Mouse (Mus musculus) ovary, postnatal 36 days (tissue): ENCODE data around the gene Nxpe5.
A peak's percentile ranks its signal among the peaks of the same experiment; 100 is the strongest.

Source experiments
- DNase-seq: peaks from one replicate; pipeline ENCODE4 v3.0.0; 2022; ENCODE audit warnings: low spot score, mixed read lengths

Gene Nxpe5

DNA sequence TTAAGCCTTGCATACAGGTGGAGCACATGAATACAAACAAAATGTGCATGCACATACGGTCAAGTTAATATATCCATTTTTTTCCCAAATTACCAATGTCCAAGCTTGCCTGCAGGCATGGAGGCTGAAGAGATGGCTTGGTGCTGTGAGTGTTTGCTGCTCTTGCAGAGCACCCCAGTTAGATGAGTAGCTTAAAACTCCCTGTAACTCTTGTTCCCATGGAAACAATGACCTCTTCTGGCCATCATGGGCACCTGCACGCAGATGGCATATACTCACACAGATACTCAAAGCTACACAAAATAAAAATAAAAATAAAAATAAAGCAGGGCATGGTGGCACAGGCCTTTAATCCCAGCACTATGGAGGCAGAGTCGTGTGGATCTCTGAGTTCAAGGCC is 27.4 kb downstream of the Nxpe5 start:
- DNase-seq = no peak

DNA sequence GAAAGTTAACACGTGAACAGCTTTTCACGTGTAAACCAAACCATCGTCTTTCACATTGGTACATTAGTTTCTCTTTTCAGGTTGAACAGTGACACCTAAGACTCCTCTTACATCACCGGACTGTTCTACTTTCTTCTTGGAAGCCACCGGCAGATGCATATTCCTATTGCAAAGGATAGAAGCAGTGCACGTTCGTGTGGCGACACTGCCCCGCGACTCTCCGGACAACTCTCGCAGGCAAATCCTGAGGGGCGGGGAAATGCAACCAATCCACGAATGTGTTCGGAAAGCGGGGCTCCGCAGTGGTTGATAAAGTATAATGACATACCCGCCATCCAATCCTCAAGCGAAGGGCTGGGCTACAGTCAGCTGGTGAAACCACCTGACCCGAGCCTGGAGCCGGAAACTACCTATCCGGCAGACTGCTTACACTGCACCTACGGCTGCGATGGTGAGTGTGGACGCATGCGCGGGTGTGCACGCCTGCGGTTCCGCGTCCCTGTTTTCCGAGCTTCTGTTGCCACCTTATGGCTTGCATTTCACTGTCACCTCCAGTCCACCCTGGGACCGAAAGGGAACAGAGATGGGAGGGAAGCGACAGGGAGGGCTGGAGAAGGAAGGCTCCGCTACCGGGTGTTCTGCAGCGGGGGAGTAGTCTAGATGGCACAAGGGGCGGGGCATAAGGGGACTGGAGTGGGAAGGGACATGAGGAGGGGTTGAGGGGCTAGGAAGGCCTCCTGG is 29.8 kb downstream of the Nxpe5 start, which contains the start of gene Lamtor4:
Lamtor4 (plus strand) TSS at position 130 of the 741 bp plus-strand sequence.
- DNase-seq = peak; percentile 87

DNA sequence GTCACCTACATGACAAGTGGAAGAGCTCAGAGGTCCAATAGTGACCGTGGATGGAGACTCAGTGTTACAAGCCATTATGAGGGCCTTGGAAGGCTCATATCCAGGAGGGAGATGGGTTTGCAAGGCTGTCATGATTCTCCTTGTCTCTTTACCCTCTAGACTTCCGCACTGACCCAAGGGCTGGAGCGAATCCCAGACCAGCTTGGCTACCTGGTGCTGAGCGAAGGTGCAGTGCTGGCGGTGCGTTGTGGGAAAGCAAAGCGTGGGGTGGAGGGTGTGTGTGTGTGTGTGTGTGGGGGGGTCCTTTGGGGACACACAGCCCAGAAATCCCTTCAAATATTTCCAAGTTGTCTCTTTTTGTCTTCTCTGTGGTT is 30.4 kb downstream of the Nxpe5 start:
- DNase-seq = no peak

DNA sequence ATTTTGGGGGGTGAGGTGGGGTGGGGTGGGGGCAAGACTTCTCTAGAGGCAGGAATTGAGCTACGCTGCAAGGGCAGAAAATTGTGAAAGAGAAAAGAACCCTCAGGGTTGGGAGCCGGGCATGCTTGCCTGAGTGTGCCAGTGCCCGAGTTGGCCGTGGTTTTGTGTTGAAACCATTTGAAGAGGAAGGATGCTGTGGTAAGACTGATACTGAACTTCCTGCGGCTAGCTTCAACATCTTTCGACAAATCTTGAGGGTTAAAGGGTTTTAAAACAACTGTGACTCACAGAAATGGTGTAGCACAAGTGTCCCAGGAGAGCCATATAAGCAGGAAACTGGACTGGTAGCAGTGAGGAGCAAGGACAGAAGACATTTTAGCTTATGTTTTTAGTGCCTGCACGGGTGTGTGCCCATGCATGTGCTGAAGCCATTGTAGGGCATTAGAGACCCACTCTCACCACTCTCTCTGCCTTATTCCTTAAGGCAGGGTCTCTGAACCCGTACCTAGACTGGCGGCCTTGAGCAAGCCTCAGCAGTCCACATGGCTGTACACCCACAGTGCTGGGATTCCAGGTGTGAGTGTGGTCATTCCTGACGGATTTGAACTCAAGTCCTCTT is 31.4 kb downstream of the Nxpe5 start:
- DNase-seq = no peak

DNA sequence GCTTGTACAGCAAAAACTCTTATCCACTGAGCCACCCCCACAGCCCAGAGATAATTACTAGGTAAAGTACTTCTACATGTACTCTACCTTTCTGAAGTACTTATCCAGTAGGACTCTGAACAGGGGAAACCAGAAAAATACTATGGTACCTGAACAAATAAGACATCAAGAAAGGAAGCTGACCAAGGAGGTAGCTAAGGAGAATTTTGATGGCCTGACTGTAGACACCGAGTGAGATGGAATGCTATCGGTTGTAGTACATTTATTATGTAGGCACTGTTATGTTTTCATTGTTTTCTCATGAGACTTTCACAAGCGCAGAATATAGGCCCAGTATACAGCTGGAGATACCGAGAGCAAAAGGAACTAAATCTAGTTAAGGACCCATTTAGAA is 31.9 kb downstream of the Nxpe5 start:
- DNase-seq = no peak

DNA sequence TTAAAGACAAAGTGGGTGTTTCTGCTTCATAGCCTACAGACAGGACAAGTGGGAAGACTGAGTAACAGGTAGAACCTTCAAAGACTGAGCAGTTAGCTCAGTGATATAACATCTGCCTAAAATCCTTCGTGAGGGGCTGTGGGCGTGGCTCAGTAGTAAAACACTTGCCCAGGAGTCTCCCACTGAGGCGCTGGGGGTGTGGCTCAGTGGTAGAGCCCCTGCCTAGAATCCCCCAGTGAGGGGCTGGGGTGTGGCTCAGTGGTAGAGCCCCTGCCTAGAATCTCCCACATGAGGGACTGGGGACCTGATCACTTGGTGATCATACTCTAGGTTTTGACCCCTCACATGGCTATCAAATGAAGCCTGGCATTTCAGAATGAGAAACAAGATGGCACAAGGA is 32.4 kb downstream of the Nxpe5 start:
- no peak for DNase-seq

- DNase-seq = no peak
Measured at GRCm38 (mm10) chr5:138258542-138258941, 32.8 kb downstream of the Nxpe5 start.

- DNase-seq = no peak
Measured at GRCm38 (mm10) chr5:138258993-138259392, 33.3 kb downstream of the Nxpe5 start.

DNA sequence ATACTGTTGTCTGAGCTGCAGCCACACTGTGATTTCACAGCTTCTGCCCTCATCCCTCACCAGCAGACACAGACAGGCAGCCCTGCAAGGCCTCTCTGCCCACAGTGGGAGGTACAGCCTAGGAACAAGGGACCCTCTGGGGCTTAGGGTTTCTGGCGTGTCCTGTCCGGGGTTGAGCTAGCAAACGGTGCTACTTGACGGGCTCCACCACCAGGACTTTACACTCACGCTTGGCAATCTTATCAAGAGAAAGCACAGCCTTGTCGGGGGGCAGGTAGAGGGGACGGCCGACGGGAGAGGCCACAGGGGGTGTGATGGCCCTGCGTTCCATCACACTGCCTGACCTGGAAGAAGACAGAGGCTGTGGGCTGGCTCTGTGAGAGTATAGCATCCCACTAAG is 34.4 kb downstream of the Nxpe5 start:
- DNase-seq = no peak

DNA sequence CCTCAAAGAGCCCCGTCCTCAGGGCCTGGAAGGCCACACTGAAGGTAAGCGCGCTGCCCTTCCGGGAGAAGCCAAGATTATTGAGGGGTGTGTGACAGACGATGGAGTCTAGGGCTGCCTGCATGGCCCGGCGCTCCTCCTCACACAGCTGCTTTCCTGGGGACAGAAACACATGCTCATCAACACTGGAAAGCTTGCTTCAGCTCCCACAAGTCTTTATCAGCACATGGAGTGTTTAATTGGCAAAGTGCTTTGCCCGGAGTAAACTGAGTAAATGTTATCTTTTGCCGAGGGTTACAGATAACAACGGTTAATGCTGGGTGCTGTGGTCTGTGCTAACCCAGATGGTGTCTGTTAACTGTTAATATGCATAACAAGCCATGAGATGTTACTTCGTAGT is 35.1 kb downstream of the Nxpe5 start:
- DNase-seq = no peak

- DNase-seq = no peak
Measured at GRCm38 (mm10) chr5:138262001-138262400, 36.3 kb downstream of the Nxpe5 start.

DNA sequence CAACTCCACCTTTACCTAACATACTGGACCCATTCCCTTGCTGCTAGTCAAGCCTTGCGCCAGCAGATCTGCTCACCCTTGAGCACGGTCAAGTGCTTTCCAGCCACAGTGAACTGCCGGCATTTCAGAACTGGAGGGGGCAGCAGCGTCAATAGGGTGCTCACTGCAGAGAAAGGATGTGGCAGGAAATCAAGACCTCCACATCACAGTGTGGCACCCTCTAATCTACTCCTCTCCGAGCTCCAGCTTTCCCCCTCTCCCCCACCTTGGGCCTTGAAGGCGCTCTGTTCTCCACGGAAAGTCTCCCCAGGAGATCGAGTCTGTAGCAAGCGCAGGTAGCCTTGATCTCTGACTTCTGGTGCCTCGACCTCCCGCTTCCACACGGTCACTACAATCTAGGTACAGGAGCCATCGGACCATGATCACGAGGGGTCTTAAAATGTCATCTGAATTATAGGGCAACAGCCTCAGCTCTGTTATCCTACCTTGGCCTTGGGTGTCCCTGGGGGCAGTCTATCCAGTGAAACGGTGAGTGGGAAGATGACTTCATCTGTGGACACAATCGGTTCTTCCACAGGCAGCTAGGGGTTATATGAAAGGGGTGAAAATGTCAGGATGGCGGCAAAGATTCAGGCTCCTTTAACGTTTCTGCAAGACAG is 37.0 kb downstream of the Nxpe5 start:
- no peak for DNase-seq

GRCm38 (mm10) chr5:138263260-138264206 is 37.8 kb downstream of the Nxpe5 start, which contains the start of gene BC037034:
Gene BC037034, minus strand, starts transcription at chr5:138264033.
- peak; percentile 87 for DNase-seq

- DNase-seq = no peak
Measured at GRCm38 (mm10) chr5:138264207-138264578, 38.5 kb downstream of the Nxpe5 start.

- no peak for DNase-seq
Measured at GRCm38 (mm10) chr5:138265712-138266111, 40.0 kb downstream of the Nxpe5 start.

DNA sequence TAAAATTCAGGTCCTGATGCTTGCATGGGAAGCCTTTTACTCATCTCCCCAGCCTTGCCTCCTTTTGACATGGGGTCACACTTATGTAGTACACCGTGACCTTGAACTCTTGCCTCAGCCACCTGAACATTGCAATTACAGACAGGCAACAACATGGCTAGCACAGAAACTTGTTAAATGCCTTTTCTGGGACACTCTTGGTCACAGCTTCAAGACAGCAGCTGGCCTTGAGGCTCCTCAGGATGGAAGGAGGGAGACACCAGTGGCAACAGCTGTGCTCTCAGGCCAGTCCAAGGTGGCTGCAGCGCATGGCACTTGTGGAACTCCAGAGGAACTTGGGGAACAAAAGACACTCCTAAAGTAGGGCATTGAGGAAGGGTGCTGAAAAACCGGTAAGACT is 41.4 kb downstream of the Nxpe5 start:
- no peak for DNase-seq

DNA sequence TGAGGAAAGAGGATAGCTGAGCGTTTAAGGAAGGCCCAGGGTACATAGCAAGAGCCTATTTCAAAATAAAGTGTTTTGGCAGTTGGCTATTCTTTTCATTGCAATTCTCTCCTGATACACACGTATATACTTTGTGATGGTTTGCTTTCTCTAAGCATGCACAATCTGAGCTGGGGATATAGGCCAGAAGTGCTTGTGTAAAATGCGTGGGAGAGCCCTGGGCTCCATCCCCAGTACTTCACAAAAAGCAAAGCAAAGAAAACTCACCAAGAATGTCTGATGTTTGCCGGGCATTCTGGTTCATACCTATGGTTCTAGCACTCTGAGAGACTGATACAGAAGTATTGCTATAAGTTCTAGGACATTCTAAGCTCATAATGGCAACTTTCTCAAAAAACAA is 43.3 kb downstream of the Nxpe5 start:
- DNase-seq = no peak

- DNase-seq = no peak
Measured at GRCm38 (mm10) chr5:138271232-138271631, 45.5 kb downstream of the Nxpe5 start.

DNA sequence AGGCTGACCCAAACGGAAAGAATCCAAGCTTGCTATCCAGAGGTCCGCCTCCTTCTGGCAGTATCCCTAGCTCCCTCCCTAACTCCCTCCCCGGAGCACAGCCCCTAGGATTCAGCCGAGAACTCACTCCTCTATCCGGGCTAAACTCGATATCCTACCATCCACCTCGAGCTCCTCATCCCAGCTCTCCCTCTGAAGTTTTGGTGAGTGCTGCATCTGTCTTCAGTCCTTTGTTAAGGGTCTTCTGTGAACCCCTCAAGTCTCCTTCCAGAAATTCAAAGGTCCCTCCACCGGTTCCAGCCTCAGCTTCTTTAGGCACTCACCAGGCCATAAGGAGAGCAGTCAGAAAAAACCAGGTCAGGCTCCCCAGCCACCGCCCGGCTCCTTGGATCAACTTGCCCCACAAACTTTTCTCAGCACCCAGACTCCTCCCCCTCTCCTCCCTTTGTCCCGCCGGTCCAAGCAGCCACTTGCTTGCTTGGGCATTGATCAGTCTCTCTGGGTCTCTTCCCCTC is 46.8 kb downstream of the Nxpe5 start, which contains the start of gene Gal3st4:
Gal3st4 (minus strand) TSS at position 432 of the 515 bp plus-strand sequence.
- DNase-seq = no peak

- no peak for DNase-seq
Measured at GRCm38 (mm10) chr5:138274186-138274585, 48.5 kb downstream of the Nxpe5 start.

DNA sequence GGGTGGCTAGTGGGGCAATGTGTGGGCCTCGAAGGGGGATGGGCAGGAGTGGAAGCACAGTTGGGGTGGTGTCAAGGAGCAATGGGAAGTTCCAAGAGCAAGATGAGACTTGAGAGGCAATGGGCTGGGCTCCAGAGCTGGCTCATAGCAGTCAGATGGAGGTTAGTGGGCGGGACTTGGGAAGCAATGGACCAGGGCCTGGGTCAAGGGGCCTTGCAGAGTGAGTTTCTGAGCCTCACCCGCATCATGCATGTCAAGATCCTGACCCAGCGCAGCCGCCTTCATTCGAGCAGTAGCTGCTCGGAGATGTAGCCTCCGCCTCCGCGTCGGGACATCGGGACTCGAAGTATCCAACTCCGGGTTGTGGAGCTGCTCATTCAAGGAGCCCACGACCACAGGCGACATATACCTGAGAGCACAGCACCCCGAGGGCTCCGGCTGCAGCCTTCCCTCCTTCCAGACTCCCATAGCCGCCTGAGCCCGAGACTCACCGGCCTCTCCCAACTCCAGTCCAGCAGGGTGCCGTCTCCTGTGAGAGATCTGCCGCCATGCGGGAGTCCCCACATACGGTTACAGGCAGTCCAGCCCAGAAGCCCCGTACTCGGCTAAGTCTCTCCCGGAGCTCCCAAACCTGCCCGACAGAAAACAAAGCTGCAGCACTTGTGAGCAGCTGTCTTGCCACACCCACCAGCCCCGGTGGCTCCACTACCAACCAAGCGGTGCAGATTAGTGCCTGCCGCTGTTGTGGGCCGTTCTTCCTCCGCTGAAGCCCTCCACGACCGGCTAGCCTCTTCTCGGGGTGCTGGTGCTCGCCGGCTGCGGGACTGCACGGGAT is 49.7 kb downstream of the Nxpe5 start:
- DNase-seq = no peak
